Mouse (Mus musculus): ENCODE results near the gene Rhog. TPM values are rescaled to one million over a fixed set of nuclear protein-coding genes. Genes with fewer than 3 reads are reported as not detected.
A peak's percentile ranks its signal among the peaks of the same experiment; 100 is the strongest.

Gene Rhog
- polyA plus RNA-seq, 1 experiment from 2014 or later, result 19.5 TPM

DNA sequence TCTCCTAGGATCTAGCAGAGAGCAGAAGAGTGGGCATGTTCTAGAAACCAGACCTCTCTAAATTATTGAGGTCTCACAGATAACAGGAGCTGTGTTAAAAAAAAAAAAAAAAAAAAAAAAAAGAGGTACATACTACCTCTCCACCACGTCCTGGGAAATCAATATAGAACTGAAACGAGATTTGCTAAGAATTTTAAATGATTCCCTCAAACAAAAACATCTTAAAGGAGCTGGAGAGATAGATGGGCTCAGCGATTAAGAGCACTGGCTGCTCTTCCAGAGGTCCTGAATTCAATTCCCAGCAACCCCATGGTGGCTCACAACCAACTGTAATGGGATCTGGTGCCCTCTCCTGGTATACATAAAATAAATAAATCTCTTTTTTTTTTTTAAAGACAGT lies 44.8 kb downstream of the Rhog start:
- Histone ChIP-seq H3K4me3 (ENCODE audit: low read length) (peak overlapping the region; percentile 96), H3K36me3 (ENCODE audit: control insufficient read depth, insufficient read depth, low read length) (no peaks in the 10 kb centered on the region), H3K4me1 (ENCODE audit: control insufficient read depth, insufficient read depth, low read depth, low read length) (peaks cover 7% of the 10 kb centered on the region), H3K9me3 (ENCODE audit: control insufficient read depth, low read length) (no peaks in the 10 kb centered on the region), H3K4me2 (ENCODE audit: low read length) (peak overlapping the region; percentile 59), H3K27ac (ENCODE audit: low read depth, low read length) (peak overlapping the region; percentile 94), H3K9ac (ENCODE audit: low read depth, low read length) (peak overlapping the region; percentile 72; the same call in 1 of the 2 replicates), H3K27me3 (replicated peaks; ENCODE audit: control insufficient read depth, insufficient read depth, low read length) (no peaks in the 10 kb centered on the region)
- no peak for ATAC-seq
- 63% methylated on average over 3 of the region's 3 CpGs for WGBS

DNA sequence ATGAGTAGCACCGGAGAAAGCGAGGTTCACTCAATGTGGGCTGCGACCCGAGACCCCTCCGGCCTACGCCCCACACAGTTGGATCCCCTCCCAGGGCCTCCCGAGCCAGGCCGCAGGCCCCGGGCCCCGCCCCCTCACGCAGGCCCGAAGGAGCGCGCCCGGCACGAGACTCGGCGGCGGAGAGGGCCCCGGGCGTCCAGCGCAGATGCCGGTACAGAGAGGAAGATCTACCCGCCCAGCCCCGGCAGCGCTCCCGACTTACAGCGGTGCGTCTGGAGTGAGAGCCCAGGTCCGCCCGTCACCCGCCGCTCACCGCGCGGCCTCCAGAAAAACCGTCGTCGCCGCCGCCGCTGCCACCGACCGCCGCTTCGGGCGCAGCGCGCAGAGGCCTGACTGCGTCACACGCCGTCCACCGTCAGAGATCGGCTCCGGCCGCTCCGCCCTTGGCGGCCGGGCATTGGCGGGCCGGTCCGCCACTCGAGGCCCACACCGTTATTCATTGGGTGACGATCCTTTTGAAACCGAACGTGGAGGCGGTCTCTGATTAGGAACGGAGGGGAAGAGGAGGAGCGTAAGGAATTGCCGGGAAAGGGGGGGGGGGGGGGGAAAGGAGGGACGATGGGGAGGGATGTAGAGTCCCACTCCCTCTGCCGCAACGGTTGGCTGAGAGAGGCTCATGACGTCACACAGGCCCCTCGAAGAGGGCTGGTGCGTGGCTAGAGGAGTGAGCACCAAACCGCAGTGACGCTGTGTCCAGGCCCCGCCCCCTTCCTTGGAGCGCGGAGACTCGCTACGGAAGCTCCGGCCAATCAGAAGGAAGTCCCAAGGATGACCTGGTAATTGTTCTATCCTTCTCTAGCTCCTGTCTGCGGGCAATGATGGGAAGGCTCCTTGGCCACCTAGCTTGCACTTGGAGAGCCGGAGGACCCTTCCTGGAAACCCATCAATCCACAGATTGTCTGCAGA lies 45.8 kb downstream of the Rhog start, which contains the start of the genes Nup98 and Pgap2:
Gene Nup98 (minus strand): TSS at position 421 of the 966 bp plus-strand sequence.
Gene Pgap2 (plus strand): TSS at position 453 of the 966 bp plus-strand sequence.
- WGBS, result 1% methylated on average over 41 of the region's 87 CpGs
- peaks cover 7% of the 10 kb centered on the region for H3K4me1 ChIP-seq (ENCODE audit: control insufficient read depth, insufficient read depth, low read depth, low read length)
- no peaks in the 10 kb centered on the region for H3K27me3 ChIP-seq (replicated peaks; ENCODE audit: control insufficient read depth, insufficient read depth, low read length)
- H3K9ac ChIP-seq (ENCODE audit: low read depth, low read length), result peak within 1 kb of the TSS; percentile 91
- no peaks in the 10 kb centered on the region for H3K36me3 ChIP-seq (ENCODE audit: control insufficient read depth, insufficient read depth, low read length)
- peak within 1 kb of the TSS; percentile 95 for H3K27ac ChIP-seq (ENCODE audit: low read depth, low read length)
- H3K9me3 ChIP-seq (ENCODE audit: control insufficient read depth, low read length), result no peaks in the 10 kb centered on the region
- peak within 1 kb of the TSS; percentile 69 for H3K4me2 ChIP-seq (ENCODE audit: low read length)
- peak within 1 kb of the TSS; percentile 96 for H3K4me3 ChIP-seq (ENCODE audit: low read length)
- peak; percentile 98 for ATAC-seq

DNA sequence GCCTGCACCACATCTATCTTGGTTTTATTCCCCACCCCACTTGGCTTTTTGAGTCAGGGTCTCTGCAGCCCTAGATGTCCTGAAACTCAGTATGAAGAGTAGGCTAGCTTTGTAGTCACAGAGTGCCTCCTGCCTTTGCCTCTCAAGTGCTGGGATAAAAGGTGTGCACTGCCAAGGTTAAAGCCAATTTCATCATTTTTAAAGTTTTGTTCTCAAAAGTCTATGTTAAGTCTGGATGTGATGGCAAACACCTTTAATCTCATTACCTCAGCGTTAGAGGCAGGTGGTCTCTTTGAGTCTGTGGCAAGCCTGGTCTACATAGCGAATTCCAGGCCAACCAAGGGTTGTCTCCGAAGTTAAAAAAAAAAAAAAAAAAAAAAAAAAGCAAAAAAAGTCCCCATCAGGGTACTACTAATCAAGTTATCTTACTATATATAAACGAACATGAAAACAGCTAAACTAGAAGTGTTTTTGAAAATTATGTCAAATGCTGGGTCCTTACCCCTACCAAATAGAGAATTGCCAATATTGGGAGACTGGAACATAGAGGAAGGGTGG lies 47.0 kb downstream of the Rhog start:
- Histone ChIP-seq H3K4me3 (ENCODE audit: low read length) (peak overlapping the region; percentile 96), H3K4me2 (ENCODE audit: low read length) (peak overlapping the region; percentile 69), H3K27ac (ENCODE audit: low read depth, low read length) (no peak overlapping the region), H3K4me1 (ENCODE audit: control insufficient read depth, insufficient read depth, low read depth, low read length) (peaks cover 7% of the 10 kb centered on the region), H3K36me3 (ENCODE audit: control insufficient read depth, insufficient read depth, low read length) (no peaks in the 10 kb centered on the region), H3K9me3 (ENCODE audit: control insufficient read depth, low read length) (no peaks in the 10 kb centered on the region), H3K27me3 (replicated peaks; ENCODE audit: control insufficient read depth, insufficient read depth, low read length) (no peaks in the 10 kb centered on the region), H3K9ac (ENCODE audit: low read depth, low read length) (peak overlapping the region; percentile 91)
- WGBS, result 55% methylated on average over 4 of the region's 4 CpGs
- no peak for ATAC-seq

DNA sequence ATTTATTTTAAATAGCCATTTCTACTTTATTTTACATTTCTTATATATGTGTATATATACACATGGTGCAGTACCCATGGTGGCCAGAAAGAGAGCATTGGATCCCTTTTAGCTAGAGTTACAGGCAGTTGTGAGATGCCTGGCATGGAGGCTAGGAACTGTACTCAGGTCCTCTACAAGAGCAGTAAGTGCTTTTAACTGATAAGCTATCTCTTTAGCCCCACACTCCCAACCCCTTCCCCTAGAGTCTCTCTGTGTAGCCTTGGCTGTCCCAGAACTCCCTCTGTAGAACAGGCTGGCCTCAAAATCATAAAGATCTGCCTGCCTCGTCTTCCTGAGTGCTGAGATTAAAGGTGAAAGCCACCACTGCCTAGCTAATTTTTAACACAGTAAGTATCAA lies 50.2 kb downstream of the Rhog start:
- Histone ChIP-seq H3K27me3 (replicated peaks; ENCODE audit: control insufficient read depth, insufficient read depth, low read length) (no peaks in the 10 kb centered on the region), H3K9me3 (ENCODE audit: control insufficient read depth, low read length) (no peaks in the 10 kb centered on the region), H3K9ac (ENCODE audit: low read depth, low read length) (no peak overlapping the region), H3K4me1 (ENCODE audit: control insufficient read depth, insufficient read depth, low read depth, low read length) (peaks cover 7% of the 10 kb centered on the region), H3K4me3 (ENCODE audit: low read length) (no peak overlapping the region), H3K27ac (ENCODE audit: low read depth, low read length) (no peak overlapping the region), H3K36me3 (ENCODE audit: control insufficient read depth, insufficient read depth, low read length) (no peaks in the 10 kb centered on the region), H3K4me2 (ENCODE audit: low read length) (no peak overlapping the region)
- WGBS, result 89% methylated on average over 1 of the region's 1 CpGs
- ATAC-seq, result no peak

DNA sequence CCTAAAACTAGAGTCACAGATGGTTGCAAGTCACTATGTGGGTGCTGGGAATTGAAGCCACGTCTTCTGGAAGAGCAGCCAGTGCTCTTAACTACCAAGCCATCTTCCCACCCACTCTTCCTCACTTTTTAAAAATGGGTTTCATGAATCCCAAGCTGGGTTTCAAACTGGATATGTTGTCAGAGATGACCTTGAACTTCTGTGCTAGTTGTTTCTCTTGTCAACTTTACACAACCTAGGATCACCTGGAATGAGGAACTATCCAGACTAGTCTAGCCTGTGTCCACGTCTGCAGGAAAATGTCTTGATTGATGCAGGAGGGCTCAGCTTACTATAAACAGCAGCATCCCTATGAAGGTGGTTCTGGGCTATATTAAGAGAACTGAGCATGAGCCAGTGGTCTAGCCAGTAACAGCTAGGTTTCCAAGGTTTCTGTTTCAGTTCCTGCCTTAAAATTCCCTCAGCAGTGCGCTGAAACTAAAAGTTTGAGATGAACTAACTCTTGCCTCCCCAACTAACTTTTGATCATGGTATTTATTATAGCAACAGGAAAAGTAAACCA lies 51.5 kb downstream of the Rhog start:
- no peak for ATAC-seq
- no peak overlapping the region for H3K4me2 ChIP-seq (ENCODE audit: low read length)
- peaks cover 7% of the 10 kb centered on the region for H3K4me1 ChIP-seq (ENCODE audit: control insufficient read depth, insufficient read depth, low read depth, low read length)
- H3K9ac ChIP-seq (ENCODE audit: low read depth, low read length), result no peak overlapping the region
- H3K36me3 ChIP-seq (ENCODE audit: control insufficient read depth, insufficient read depth, low read length), result no peaks in the 10 kb centered on the region
- no peaks in the 10 kb centered on the region for H3K9me3 ChIP-seq (ENCODE audit: control insufficient read depth, low read length)
- no peaks in the 10 kb centered on the region for H3K27me3 ChIP-seq (replicated peaks; ENCODE audit: control insufficient read depth, insufficient read depth, low read length)
- H3K4me3 ChIP-seq (ENCODE audit: low read length), result no peak overlapping the region
- WGBS, result 87% methylated on average over 3 of the region's 3 CpGs
- no peak overlapping the region for H3K27ac ChIP-seq (ENCODE audit: low read depth, low read length)

DNA sequence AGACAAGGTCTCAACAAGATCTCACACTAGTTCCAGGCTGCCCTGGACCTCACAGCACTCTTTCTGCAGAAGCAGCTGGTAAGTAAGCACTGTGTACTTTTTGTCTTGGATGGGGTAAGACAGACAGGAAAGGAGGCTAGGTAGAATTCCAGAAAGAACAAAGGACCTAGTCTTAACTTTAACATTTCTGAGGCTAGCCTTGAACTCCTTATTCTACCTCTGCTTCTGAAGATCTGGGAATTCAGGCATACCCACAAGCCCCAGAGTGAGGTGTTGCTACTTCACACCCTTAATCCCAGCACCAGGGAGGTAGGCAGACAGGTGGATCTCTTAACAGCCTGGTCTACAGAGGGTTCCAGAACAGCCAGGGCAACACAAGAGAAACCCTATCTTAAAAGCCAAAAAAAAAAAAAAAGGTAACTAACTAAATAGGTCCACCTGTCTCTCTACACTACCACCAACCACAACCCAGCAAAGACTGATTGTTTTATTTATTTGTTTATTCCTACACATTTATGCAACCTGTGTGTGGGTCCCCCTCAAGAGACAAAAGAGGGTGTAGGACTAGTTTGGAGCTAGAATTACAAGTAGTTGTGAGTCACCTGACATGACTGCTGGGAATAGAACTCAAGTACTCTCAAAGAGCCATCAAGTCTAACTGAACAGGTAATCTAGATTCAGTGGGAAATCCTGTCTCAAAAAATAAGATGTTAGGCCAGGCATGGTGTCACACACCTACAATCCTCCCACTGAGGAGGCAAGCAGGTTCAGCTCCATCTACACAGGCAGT lies 54.7 kb downstream of the Rhog start:
- Histone ChIP-seq H3K9me3 (ENCODE audit: control insufficient read depth, low read length) (no peaks in the 10 kb centered on the region), H3K4me1 (ENCODE audit: control insufficient read depth, insufficient read depth, low read depth, low read length) (no peaks in the 10 kb centered on the region), H3K36me3 (ENCODE audit: control insufficient read depth, insufficient read depth, low read length) (no peaks in the 10 kb centered on the region), H3K4me3 (ENCODE audit: low read length) (no peak overlapping the region), H3K9ac (ENCODE audit: low read depth, low read length) (no peak overlapping the region), H3K27me3 (replicated peaks; ENCODE audit: control insufficient read depth, insufficient read depth, low read length) (no peaks in the 10 kb centered on the region), H3K27ac (ENCODE audit: low read depth, low read length) (no peak overlapping the region), H3K4me2 (ENCODE audit: low read length) (no peak overlapping the region)
- no peak for ATAC-seq

DNA sequence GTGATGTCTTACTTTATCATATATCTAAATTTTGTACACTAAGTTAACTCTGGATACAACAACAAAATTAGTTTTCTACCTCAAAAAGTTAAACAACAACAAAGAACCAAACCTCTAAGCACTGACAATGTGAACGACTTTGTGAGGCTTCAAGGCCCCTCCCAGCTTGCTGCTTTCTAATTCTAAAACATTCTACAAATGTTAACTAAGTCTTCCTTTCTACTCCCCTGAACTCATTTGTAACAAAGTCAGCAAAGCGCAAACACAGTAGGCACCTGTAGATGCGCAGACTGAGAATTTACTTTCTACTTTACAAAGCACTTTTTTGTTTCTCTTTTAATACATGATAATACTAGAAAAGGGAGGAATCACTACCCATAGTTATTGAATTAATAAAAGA lies 55.3 kb downstream of the Rhog start:
- no peak for ATAC-seq
- H3K27me3 ChIP-seq (replicated peaks; ENCODE audit: control insufficient read depth, insufficient read depth, low read length), result no peaks in the 10 kb centered on the region
- no peaks in the 10 kb centered on the region for H3K4me1 ChIP-seq (ENCODE audit: control insufficient read depth, insufficient read depth, low read depth, low read length)
- no peak overlapping the region for H3K4me3 ChIP-seq (ENCODE audit: low read length)
- no peak overlapping the region for H3K27ac ChIP-seq (ENCODE audit: low read depth, low read length)
- H3K4me2 ChIP-seq (ENCODE audit: low read length), result no peak overlapping the region
- no peak overlapping the region for H3K9ac ChIP-seq (ENCODE audit: low read depth, low read length)
- H3K9me3 ChIP-seq (ENCODE audit: control insufficient read depth, low read length), result no peaks in the 10 kb centered on the region
- WGBS, result 76% methylated on average over 3 of the region's 3 CpGs
- H3K36me3 ChIP-seq (ENCODE audit: control insufficient read depth, insufficient read depth, low read length), result no peaks in the 10 kb centered on the region

DNA sequence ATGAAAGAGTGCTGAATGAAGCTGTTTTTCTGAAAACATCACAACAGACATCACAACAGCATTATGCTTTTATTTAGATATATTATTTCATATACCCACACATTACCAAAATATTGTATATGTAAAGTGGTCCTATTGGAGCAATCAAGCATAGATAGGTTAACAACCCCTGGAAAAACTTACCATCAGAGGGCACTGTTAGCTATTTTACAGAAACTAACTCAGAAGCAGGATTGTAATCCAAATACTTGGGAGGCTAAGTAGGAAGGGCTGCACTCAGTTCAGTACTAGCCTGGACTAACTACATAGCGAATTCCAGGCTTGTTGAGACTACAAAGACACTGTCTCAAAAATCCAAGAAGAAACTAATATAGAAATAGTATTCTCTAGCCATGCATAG lies 63.5 kb downstream of the Rhog start:
- Histone ChIP-seq H3K27ac (ENCODE audit: low read depth, low read length) (no peak overlapping the region), H3K9me3 (ENCODE audit: control insufficient read depth, low read length) (no peaks in the 10 kb centered on the region), H3K4me1 (ENCODE audit: control insufficient read depth, insufficient read depth, low read depth, low read length) (no peaks in the 10 kb centered on the region), H3K4me2 (ENCODE audit: low read length) (no peak overlapping the region), H3K9ac (ENCODE audit: low read depth, low read length) (no peak overlapping the region), H3K36me3 (ENCODE audit: control insufficient read depth, insufficient read depth, low read length) (peaks cover 31% of the 10 kb centered on the region), H3K4me3 (ENCODE audit: low read length) (no peak overlapping the region), H3K27me3 (replicated peaks; ENCODE audit: control insufficient read depth, insufficient read depth, low read length) (no peaks in the 10 kb centered on the region)
- no peak for ATAC-seq
- WGBS, result 88% methylated on average over 1 of the region's 1 CpGs
